Mouse (Mus musculus) lung, adult 2 months (tissue): Measurements from ENCODE around the gene Slc7a5.

ENCODE experiments used
- CTCF ChIP-seq: fragments of 200-500 bp; IDR thresholded peaks from 2 replicates; pipeline ENCODE4 v1.5.1; 2011; ENCODE audit warnings: mild to moderate bottlenecking, low read length, control low read depth; ENCODE audit not compliant: insufficient read depth
- POLR2A ChIP-seq: fragments of 200-500 bp; IDR thresholded peaks from 2 replicates; pipeline ENCODE4 v1.6.1; 2011; ENCODE audit warnings: low read depth, mild to moderate bottlenecking, control low read depth, low read length, borderline replicate concordance; ENCODE audit errors: extremely low read depth

DNA sequence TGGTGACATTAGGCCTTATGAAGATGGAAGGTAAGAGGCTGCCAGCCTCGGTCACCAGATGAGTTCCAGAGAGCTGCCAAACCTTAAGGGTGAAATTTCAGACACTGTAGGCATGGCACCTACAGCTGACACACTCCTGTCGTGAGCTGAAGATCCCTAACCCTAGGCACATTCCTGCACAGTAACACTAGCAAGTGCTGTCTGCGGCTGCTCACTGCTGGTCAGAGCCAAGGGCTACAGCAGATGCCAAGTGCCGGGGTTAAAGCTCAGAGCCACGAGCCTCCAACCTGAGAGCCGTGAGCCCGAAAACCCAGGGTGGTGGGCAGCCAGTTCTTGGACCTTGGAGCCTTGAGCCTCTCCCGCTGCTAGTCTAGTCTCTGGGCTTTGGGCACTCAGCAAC is 36.2 kb upstream of the Slc7a5 start:
- TF ChIP-seq POLR2A (no peak), CTCF (no peak)
